Mouse (Mus musculus): Measurements from ENCODE around the gene Gpr27. TPM values are rescaled to one million over a fixed set of nuclear protein-coding genes. Genes with fewer than 3 reads are reported as not detected.

Gene Gpr27
- total RNA-seq, 2 experiments from 2014 or later = not detected

DNA sequence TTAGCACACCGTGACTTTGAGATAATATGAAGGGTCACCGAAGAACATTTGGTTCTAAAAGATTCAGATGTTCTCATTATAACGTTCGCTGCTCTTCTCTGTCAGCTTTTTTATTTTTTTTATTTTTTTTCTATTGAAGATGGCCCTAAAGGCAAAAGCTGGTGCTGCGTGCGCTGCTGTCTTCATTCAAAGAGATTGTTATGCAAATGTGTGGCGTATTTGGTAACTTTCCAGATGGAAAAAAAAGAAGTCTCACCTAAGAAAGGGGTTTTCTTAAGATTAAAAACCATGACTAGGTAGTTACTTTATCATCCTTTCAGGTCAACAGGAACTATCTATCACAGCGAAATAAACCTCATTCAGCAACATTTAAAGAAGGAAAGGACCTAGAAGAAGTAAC, 40.2 kb downstream of the Gpr27 start:
- ATAC-seq (replicated peaks; ENCODE audit: low FRiP score, low TSS enrichment, poor library complexity, severe bottlenecking) = no peak

DNA sequence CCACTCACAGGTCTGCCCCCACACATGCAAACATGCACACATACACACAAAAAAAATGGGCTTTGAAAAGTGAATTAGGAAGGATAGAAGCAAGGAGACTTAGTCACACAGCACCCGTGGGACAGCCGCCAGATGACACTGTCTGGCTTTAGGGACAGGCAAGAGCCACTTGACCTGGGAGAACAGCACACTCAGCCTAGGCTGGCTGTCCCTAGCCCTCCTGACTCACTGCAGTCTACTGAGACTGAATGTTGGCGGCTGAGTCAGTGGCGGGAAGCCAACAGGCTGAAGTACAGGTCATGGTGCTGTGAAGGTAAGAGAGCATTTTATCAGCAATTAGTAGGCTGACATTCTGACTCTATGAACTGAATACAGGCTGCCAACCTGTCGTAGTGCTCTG, 42.2 kb downstream of the Gpr27 start:
- ATAC-seq (replicated peaks; ENCODE audit: low FRiP score, low TSS enrichment, poor library complexity, severe bottlenecking) = no peak

DNA sequence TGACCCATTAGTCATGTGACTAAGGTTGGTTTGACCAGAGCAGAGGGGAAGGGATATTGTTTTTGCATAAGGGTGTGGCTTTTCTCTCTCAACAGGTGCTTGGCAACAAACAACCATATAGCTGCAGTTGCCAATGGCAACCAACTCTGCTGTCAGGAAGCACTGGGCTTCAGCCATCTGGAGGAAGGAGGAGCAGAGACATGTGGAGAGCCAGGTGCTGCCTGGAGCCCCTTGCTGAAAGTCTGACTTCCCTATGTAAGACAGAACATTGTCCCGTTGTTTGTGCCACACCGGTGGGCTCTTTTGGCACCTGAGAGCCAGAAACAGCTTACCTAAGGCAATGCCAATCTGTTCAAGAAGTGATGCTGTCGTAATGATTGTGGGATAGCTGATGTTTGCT, 50.4 kb downstream of the Gpr27 start:
- ATAC-seq (replicated peaks; ENCODE audit: low FRiP score, low TSS enrichment, poor library complexity, severe bottlenecking) = no peak

Other genes starting within 250 kb of the Gpr27 start
- 46.2 and 55.0 TPM in 2 replicates for gene Foxp1, start 170.0 kb upstream of the Gpr27 start, total RNA-seq (2014; fragmentation: Nextera tagmentation)
- 35.0 and 40.4 TPM in 2 replicates for gene Foxp1, start 170.0 kb upstream of the Gpr27 start, total RNA-seq (2017)
- 2.7 and 5.9 TPM in 2 replicates for gene Eif4e3, start 25.9 kb upstream of the Gpr27 start, total RNA-seq (2014; fragmentation: Nextera tagmentation)
- 8.6 and 10.5 TPM in 2 replicates for gene Eif4e3, start 25.9 kb upstream of the Gpr27 start, total RNA-seq (2017)
- 5.7 and 21.7 TPM in 2 replicates for gene Gm20696, start 25.9 kb upstream of the Gpr27 start, total RNA-seq (2014; fragmentation: Nextera tagmentation)
- 0.94 and 1.4 TPM in 2 replicates for gene Gm20696, start 25.9 kb upstream of the Gpr27 start, total RNA-seq (2017)
- gene Prok2, start 33.7 kb downstream of the Gpr27 start, total RNA-seq (2014; fragmentation: Nextera tagmentation) = not detected in 2 replicates
- gene Prok2, start 33.7 kb downstream of the Gpr27 start, total RNA-seq (2017) = not detected in 2 replicates